Mouse (Mus musculus): ENCODE measurements around the gene Fbxo6.
"Not testable (repeated sequence)": the region's sequence is repeated elsewhere in the genome, so short reads cannot be mapped to it uniquely, and the experiment has no call there.

The Fbxo6 gene

DNA sequence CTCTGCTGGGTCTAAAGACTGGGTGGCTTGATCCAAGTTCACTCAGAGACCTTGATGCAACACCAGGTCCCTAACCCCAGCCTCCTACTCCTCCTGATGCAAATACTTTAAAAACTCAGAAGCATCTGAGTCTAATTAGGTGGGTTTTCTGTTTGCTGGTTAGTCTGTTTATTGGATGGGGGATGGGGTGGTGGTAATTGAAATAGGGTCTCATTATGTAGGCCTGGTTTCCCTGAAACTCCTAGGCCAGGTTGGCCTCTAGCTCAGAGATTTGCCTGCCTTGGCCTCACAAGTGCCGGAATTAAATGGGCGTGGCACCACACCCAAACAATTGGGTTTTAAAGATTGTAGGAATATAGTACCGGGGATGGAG lies 29.3 kb downstream of the Fbxo6 start:
- peak in 1 of 2 experiments; percentile 49 for DNase-seq

DNA sequence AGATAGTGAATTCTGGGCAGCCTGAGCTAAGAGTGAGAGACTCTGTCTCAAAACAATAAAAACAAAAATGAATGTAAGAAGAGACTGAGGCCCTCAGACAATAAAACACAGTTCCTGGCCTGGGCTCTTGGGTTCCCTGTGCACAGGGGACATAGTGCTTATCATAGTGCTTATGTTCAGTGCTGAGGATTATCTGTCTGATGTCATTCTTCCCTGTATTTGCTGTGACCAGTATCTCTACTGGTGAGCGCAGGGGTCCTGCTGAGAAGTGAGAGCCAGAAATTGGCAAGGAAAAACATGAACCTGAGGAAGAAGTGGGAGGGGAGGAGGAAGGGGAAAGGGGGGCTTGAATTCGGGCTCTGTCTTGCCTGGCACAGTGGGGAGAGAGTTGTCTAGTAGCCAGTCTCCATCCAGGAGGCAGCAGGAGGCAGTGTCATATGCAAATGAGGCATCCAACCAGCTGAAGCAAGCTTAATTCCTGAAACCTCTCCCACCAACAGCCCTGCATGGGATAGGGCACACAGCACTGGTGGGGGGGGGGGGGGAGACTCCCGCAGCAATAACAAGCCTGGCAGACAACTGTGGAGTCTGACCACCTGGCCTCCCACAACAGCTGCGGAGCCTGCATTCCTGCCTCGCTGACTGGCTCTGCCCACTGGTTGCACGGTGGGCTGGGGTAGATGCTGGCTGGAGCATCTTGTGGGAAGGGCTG lies 29.8 kb downstream of the Fbxo6 start:
- peak; percentile 86 to 94 for DNase-seq

DNA sequence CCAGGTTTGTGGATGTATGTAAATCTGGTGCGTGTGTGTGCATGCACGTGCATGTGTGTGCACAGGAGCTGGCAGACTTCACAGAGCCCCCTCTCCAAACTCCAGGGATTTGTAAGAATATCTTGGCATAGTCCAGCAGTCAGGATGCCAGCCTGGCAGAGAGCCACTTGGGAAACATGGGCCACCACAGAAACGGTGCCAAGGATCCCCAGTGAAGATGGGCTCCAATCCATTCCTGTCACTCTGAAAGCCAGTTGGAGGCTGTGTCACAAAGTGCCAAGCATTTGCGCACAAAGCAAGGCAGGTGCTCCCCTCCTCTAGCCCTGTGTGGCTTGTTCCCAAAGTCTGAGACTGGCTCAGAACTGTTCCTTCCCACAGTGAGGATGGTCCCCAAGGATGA lies 30.6 kb downstream of the Fbxo6 start:
- DNase-seq, result peak; percentile 99

DNA sequence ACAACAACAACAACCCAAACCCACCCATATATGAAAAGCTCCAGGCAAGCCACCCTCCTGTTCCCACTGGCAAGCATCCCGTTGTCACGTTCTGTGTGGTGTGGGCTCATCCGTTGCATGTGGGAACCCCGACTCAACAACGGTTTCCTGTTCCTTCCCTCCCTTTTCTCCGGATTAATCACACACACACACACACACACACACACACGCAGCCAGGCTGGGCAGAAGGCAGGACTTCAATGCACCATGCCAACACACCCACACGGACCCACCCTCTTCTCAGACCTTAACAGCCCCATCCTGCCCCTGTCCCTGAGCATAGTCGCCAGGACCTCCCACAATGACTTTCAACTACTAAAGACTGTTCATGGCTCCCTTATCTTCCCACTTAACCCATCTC lies 31.4 kb downstream of the Fbxo6 start:
- DNase-seq, result peak; percentile 70 to 80

DNA sequence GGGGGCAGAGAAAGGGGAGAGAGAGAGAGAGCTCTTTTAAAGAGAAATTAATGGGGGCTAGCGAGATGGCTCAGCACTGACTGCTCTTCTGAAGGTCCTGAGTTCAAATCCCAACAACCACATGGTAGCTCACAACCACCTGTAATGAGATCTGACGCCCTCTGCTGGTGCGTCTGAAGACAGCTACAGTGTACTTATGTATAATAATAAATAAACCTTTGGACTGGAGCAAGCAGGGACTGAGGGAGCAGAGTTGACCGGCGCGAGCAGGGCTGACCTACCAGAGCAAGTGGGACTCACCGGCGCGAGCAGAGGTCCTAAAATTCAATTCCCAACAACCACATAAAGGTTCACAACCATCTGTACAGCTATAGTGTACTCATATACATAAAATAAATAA lies 32.4 kb downstream of the Fbxo6 start:
- DNase-seq, result not testable (repeated sequence)

DNA sequence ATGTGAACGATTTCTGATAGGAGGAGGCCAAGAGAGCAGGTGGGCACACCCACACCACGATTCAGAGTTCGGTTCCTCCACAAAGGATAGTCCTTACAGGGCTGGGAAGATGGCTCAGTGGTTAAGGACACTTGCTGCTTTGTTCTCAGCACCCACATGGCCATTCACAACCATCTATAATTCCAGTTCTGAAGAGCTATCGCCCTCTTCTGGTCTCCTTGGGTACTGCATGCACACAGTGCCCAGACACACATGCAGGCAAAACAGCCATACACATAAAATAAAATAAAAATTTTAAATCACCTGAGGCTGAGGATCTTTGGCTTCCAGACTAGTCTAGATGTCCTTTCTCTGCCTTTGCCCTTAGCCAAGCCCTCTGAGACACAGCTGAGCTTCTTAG lies 34.5 kb downstream of the Fbxo6 start:
- DNase-seq, result no peak

DNA sequence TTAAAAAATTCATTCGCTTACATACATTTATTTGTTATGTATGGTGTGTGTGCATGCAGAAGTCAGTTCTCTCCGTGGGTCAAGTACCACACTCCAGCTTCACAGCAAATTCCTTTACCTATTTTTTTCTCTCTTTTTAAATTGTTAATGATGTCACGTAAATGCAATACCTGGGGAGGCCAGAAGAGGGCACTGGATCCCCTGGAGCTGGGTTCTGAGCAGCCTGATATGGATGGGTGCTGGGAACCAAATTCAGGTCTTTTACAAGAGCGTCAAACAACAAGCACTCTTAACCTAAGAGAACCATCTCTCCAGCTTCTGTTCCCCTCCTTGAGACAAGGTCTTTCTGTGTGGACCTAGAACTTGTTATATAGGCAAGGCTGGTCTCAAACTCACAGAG lies 35.3 kb downstream of the Fbxo6 start:
- peak; percentile 42 to 58 for DNase-seq

DNA sequence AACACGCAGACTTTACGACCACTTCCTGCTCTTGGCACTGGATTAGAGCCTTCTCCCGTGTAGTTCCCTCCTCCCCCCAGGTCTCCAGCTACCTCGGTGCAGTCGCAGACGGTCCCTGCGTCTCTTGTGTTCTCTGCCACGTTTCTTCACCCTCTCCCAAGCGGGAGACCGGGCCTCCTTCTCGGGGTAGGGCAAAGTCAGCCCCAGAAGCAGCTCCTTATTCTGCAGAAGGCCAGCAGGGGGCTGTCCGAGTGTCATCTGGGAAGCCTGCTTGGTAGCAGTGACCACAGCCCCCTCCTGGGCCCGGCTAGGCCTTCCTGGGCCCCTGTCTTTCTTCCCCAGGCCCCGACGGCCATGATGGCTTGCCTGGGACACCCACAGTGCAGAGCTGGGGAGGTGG lies 36.5 kb downstream of the Fbxo6 start:
- DNase-seq, result peak; percentile 55 to 67

DNA sequence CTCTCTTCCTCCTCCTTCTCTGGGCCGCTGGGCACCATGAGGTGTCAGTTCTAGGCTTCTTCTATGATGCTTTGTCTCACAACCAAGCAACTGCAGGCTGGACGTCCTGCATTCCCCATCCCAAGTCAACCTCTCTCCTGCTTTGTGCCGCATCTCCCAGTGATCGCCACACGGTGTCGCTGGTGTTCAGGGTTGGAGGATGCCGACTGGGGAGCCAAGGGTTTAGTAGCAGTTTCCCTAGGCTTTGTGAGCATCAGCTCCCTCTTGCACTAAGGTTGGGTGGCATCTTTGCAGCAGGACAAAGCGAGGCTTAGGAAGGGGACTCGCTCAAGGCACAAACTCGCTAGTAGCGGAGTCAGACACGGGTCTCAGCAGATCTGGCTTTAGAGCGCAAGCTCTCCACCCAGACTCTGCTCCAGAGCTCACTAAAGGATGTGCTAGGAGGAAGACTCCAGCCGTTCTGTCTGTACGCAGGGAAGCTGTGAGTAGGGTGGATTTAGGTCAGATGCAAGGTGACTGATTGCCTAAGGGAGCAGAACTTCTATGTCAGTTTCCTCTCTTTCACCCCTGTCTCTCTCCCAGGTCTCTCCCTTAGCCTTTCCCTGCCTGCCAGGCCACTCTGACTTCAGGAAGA lies 37.1 kb downstream of the Fbxo6 start:
- DNase-seq, result peak; percentile 95 to 96

DNA sequence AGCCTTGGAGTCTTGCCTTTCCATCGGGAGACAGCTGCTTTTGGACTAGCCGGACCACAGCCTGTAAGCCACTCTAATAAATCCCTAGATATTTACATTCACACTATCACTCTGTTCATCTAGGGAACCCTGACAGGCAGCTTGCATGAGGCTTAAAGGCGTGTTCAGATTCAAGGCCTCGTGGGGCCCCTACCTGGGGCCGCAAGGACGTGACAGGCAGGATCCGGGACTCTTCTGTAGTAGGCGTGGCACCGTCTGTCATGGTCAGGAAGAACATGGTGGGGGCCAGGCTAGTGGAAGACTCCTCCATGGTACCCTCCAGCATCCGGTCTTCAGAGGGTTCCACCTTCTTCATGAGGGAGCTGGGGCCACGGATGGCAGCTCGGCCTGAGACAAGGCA lies 39.4 kb downstream of the Fbxo6 start:
- no peak for DNase-seq

DNA sequence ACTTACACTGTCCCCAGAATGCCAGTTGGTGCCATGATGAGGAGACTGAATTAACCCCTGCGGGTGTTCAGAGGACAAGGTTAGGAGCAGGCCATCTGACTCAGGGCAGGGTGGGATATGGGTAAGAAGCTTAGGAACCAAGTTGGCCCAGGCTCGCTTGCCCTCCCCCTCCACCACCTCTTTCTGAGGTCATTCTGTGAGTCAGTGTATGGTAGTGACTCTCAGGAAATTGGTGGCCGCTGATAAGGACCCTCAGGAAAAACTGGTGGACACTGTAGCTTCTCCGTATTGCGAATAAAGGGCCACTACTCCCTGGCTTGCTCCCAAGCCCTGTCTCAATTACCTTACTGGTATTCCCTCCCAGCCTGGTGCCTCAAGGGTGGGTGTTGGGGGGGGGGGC lies 42.7 kb downstream of the Fbxo6 start:
- peak in 1 of 2 experiments; percentile 33 for DNase-seq

DNA sequence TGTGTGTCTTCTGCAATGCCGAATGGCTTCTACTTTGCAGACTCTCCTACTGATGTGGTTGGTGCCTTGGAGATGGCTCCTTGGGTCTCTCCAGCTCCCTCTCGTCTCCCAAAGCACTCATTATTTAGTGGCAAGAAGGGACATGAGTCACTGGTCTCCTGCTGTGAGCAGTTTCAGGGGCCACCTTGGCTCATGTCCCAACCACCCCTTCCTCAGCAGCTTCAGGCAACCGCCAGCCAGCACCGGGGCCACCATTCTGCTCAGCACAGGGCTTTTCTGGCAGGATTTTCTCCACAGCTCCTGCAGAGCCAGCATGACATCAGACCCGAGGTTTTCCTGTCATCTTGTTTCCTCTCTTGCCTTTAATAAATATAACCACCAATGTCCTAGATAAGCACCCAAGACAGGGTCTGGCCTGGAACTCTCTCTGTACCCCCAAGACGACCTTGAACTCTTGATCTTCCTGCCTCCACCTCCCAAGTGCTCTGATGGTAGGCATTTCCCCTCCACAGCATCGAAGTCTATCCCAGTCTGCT lies 43.3 kb downstream of the Fbxo6 start:
- peak; percentile 62 to 71 for DNase-seq

DNA sequence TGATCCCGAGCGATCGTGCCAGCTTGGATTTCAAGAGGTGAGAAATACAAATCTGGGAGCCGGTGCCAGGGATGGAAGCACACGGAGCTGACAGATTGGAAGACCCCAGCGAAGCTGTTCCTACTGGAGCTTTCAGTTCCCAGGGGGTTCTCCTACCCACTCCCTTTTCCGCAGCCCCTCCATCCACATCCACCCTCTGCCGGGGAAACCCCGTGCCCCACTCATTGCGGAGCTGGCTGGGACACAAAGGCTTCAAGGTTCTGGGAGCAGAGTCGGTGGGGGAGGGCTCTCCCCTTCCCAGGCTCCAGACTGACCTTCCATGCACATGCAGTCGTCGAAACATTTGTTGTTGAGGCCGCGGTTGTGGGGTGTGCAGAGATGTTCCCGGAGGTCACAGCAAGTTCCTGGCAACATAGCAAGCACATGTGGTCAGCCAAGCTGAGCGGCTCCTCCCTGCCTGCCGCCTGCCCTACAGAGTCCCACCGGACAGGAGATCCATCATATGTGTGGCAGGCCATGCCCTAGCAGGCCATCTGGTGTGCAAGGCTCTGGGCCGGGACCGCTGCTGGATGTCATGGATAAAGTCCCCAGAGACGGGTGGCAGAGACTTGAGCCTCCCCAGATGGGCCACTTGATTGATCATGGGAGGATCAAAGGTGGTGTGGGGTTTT lies 44.2 kb downstream of the Fbxo6 start:
- peak; percentile 80 to 84 for DNase-seq

DNA sequence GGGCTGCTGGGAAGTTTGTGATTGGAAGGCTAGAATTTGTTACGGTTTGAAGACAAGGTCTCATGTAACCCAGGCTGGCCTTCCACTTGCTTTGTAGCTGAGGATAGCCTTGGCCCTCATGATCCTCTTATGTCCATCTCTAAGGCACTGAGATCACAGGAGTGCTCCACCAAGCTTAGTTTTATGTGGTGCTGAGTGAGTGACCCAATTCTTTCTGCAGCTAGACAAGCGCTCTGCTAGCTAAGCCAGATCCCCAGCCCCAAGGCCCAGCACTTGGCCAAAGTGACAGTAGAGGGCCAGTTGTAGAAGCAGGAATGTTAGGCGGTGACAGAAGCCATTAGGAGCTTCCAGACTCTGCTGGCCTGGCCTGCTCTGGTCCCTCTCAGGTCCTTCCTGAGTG lies 47.8 kb downstream of the Fbxo6 start:
- no peak for DNase-seq

DNA sequence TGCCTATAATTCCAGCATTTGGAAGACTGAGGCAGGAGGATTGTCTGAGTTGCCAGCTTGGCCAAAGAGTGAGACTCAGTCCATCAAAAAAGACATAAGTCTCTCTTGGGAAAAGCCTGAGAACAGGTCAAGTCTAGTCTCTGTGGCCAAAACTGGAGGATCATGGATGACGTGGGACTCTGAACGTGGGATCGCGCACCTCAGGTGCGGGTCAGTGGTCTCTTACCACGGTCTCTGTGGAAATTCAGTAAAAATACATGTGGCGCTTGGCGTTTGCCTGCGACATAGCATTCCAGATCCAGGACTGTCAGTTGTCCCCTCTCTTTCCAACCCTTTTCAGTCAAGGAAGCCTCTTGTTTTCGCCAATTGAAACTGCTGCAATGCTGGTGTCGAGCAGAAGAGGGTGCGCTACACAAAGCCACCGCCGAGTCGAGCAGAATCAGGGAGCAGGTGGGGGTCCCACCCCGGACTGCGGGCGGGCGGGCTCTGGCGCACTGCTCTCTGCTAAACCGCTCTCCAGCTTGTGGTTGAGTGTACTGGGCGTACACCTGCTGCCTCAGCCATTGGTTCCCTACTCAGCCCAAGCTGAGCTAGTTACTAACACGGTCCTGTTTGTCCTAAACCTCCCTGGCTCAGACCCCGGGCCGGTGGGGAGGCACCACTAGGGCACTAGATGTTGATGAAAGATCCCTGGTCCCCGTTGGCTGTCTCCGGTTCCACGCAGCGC lies 50.0 kb downstream of the Fbxo6 start:
- DNase-seq, result peak; percentile 86 to 88

DNA sequence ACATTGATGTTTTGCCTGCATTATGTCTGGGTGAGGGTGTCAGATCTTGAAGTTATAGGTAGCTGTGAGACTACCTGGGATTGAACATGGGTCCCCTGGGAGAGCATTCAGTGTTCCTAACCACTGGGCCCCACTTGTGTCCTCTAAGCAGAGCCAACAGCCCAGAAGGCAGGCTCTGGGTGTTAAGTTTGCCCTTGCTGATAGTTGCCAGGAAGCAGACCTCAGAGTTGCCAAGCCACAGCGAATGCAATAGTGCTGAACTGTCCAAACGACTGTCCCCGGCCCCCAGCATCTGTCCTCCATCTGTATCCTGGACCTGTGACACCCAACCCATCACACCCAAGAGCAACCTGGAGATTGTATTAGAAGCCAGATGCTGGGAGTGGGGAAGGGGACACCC lies 53.3 kb downstream of the Fbxo6 start:
- DNase-seq, result no peak

DNA sequence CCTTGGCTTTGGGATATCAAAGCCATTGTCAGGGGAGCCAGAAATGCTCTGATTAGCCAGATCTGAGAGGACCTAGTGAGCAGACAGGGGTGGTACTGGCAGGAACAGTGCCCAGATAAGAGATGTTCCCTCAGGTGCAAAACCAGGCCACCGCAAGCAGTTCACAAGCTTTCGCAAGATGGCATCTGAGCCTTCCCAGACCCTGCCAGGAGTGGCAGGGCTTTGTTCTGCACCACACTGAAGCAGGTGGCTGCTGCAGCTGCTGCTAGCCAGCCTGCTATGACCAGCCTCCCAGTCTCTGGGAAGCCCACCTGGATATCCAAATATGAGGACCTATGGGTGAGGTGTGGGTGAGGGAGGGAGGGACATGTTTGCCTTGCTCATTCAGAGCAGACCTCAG lies 54.0 kb downstream of the Fbxo6 start:
- no peak for DNase-seq
